Mouse (Mus musculus) neural tube, embryonic 15.5 days (tissue): ENCODE measurements around the gene Gnpat. TPM values are rescaled to one million over a fixed set of nuclear protein-coding genes. Genes with fewer than 3 reads are reported as not detected.

ENCODE experiments used
- ATAC-seq: fragments of 200-750 bp; cut with Nextera tagmentation; 2 replicates; pipeline ENCODE4 v1.8.0; 2017; ENCODE audit warnings: mild to moderate bottlenecking, moderate TSS enrichment, moderate library complexity; ENCODE audit not compliant: low FRiP score
- H3K27ac ChIP-seq: fragments of 300-500 bp; sonication (generic); replicated peaks from 2 replicates; pipeline ENCODE4 v1.5.1; 2015; ENCODE audit warnings: mild to moderate bottlenecking, inconsistent platforms
- H3K27me3 ChIP-seq: fragments of 300-500 bp; sonication (generic); replicated peaks from 2 replicates; pipeline ENCODE4 v1.6.1; 2015; ENCODE audit warnings: inconsistent platforms
- H3K36me3 ChIP-seq: fragments of 300-500 bp; sonication (generic); 2 replicates; pipeline ENCODE4 v1.6.1; 2015; ENCODE audit warnings: inconsistent platforms
- H3K4me1 ChIP-seq: fragments of 300-500 bp; sonication (generic); 2 replicates; pipeline ENCODE4 v1.6.1; 2015; ENCODE audit warnings: inconsistent platforms
- H3K4me2 ChIP-seq: fragments of 300-500 bp; sonication (generic); 2 replicates; pipeline ENCODE4 v1.6.1; 2015; ENCODE audit warnings: inconsistent platforms, mild to moderate bottlenecking, moderate library complexity
- H3K4me3 ChIP-seq: fragments of 300-500 bp; sonication (generic); replicated peaks from 2 replicates; pipeline ENCODE4 v1.5.1; 2015; ENCODE audit warnings: mild to moderate bottlenecking, inconsistent platforms
- H3K9ac ChIP-seq: fragments of 300-500 bp; sonication (generic); replicated peaks from 2 replicates; pipeline ENCODE4 v1.6.1; 2015; ENCODE audit warnings: mild to moderate bottlenecking, inconsistent platforms
- H3K9me3 ChIP-seq: fragments of 300-500 bp; sonication (generic); replicated peaks from 2 replicates; pipeline ENCODE4 v1.6.1; 2016; ENCODE audit warnings: inconsistent platforms
- WGBS: fragments of 180-500 bp; shearing (Covaris S2); methylation state at CpG from one replicate; pipeline ENCODE4 v1.1.7; 2015; ENCODE audit warnings: mixed read lengths; 5-methylcytosine and 5-hydroxymethylcytosine counted together
- polyA plus RNA-seq: library from polyadenylated mRNA; unstranded; fragments of >200 nt; fragmentation: Nextera tagmentation; extraction: Ambion mirVana; gene quantifications from 2 replicates; pipeline ENCODE4 v1.2.1, GENCODE M21; 2015

Gene Gnpat
- 67.3 and 77.7 TPM in 2 replicates for polyA plus RNA-seq

GRCm38 (mm10) chr8:124862321-124863162 is at the start of gene Gnpat, which contains the start of gene 2810004N23Rik:
Gene Gnpat, plus strand, starts transcription at chr8:124863033.
Gene 2810004N23Rik, minus strand, starts transcription at chr8:124863120.
- Histone ChIP-seq H3K9me3 (no peaks in the 10 kb centered on the region), H3K4me1 (peaks cover 27% of the 10 kb centered on the region), H3K4me2 (peak within 1 kb of the TSS; percentile 79), H3K36me3 (peaks cover 33% of the 10 kb centered on the region), H3K27me3 (no peaks in the 10 kb centered on the region), H3K4me3 (peak within 1 kb of the TSS; percentile 83), H3K27ac (peak within 1 kb of the TSS; percentile 94), H3K9ac (peak within 1 kb of the TSS; percentile 93)
- WGBS, result 1% methylated on average over 55 of the region's 55 CpGs
- ATAC-seq, result peak; percentile 98

GRCm38 (mm10) chr8:124813326-124813725 is 49.5 kb upstream of the Gnpat start:
- Histone ChIP-seq H3K36me3 (peaks cover 29% of the 10 kb centered on the region), H3K4me2 (no peak overlapping the region), H3K4me1 (peaks cover 17% of the 10 kb centered on the region), H3K4me3 (no peak overlapping the region), H3K9ac (no peak overlapping the region), H3K9me3 (no peaks in the 10 kb centered on the region), H3K27ac (no peak overlapping the region), H3K27me3 (no peaks in the 10 kb centered on the region)
- 96% methylated on average over 4 of the region's 4 CpGs for WGBS
- ATAC-seq, result no peak

- peaks cover 5% of the 10 kb centered on the region for H3K4me1 ChIP-seq
- 92% methylated on average over 12 of the region's 12 CpGs for WGBS
- no peak overlapping the region for H3K9ac ChIP-seq
- H3K4me3 ChIP-seq, result no peak overlapping the region
- no peaks in the 10 kb centered on the region for H3K27me3 ChIP-seq
- H3K36me3 ChIP-seq, result peaks cover 49% of the 10 kb centered on the region
- no peak for ATAC-seq
- H3K4me2 ChIP-seq, result no peak overlapping the region
- H3K27ac ChIP-seq, result no peak overlapping the region
- H3K9me3 ChIP-seq, result no peaks in the 10 kb centered on the region
These were observed 47.0 kb upstream of the Gnpat start for GRCm38 (mm10) chr8:124815870-124816269.

GRCm38 (mm10) chr8:124816866-124817265 is 46.0 kb upstream of the Gnpat start:
- Histone ChIP-seq H3K4me2 (no peak overlapping the region), H3K9me3 (no peaks in the 10 kb centered on the region), H3K36me3 (peaks cover 52% of the 10 kb centered on the region), H3K4me3 (no peak overlapping the region), H3K27ac (no peak overlapping the region), H3K4me1 (no peaks in the 10 kb centered on the region), H3K27me3 (no peaks in the 10 kb centered on the region), H3K9ac (no peak overlapping the region)
- WGBS, result 91% methylated on average over 11 of the region's 11 CpGs
- ATAC-seq, result no peak

- Histone ChIP-seq H3K4me3 (no peak overlapping the region), H3K36me3 (peaks cover 57% of the 10 kb centered on the region), H3K27me3 (no peaks in the 10 kb centered on the region), H3K9me3 (no peaks in the 10 kb centered on the region), H3K27ac (no peak overlapping the region), H3K9ac (no peak overlapping the region), H3K4me2 (no peak overlapping the region), H3K4me1 (no peaks in the 10 kb centered on the region)
- 91% methylated on average over 3 of the region's 3 CpGs for WGBS
- ATAC-seq, result no peak
These were observed 45.5 kb upstream of the Gnpat start for GRCm38 (mm10) chr8:124817361-124817760.

GRCm38 (mm10) chr8:124819612-124820115 is 43.2 kb upstream of the Gnpat start:
- Histone ChIP-seq H3K27ac (no peak overlapping the region), H3K9me3 (no peaks in the 10 kb centered on the region), H3K9ac (no peak overlapping the region), H3K27me3 (no peaks in the 10 kb centered on the region), H3K4me2 (no peak overlapping the region), H3K4me3 (no peak overlapping the region), H3K36me3 (peaks cover 78% of the 10 kb centered on the region), H3K4me1 (no peaks in the 10 kb centered on the region)
- 79% methylated on average over 6 of the region's 6 CpGs for WGBS
- ATAC-seq, result no peak

- Histone ChIP-seq H3K9me3 (no peaks in the 10 kb centered on the region), H3K9ac (no peak overlapping the region), H3K27me3 (no peaks in the 10 kb centered on the region), H3K4me3 (no peak overlapping the region), H3K36me3 (peaks cover 78% of the 10 kb centered on the region), H3K27ac (no peak overlapping the region), H3K4me1 (no peaks in the 10 kb centered on the region), H3K4me2 (no peak overlapping the region)
- WGBS, result 77% methylated on average over 11 of the region's 11 CpGs
- ATAC-seq, result no peak
These were observed 42.7 kb upstream of the Gnpat start for GRCm38 (mm10) chr8:124820125-124820524.

- WGBS, result 76% methylated on average over 6 of the region's 6 CpGs
- H3K4me3 ChIP-seq, result no peak overlapping the region
- H3K4me2 ChIP-seq, result no peak overlapping the region
- no peak overlapping the region for H3K27ac ChIP-seq
- no peak overlapping the region for H3K9ac ChIP-seq
- peaks cover 5% of the 10 kb centered on the region; the same call in 1 of the 2 replicates for H3K4me1 ChIP-seq
- no peaks in the 10 kb centered on the region for H3K27me3 ChIP-seq
- H3K9me3 ChIP-seq, result no peaks in the 10 kb centered on the region
- ATAC-seq, result no peak
- H3K36me3 ChIP-seq, result peaks cover 72% of the 10 kb centered on the region
These were observed 39.3 kb upstream of the Gnpat start for GRCm38 (mm10) chr8:124823497-124823896.

- H3K4me1 ChIP-seq, result peaks cover 5% of the 10 kb centered on the region; the same call in 1 of the 2 replicates
- H3K36me3 ChIP-seq, result peaks cover 78% of the 10 kb centered on the region
- no peak for ATAC-seq
- no peak overlapping the region for H3K4me2 ChIP-seq
- 26% methylated on average over 7 of the region's 7 CpGs for WGBS
- no peaks in the 10 kb centered on the region for H3K9me3 ChIP-seq
- H3K27ac ChIP-seq, result no peak overlapping the region
- no peak overlapping the region for H3K4me3 ChIP-seq
- H3K9ac ChIP-seq, result no peak overlapping the region
- H3K27me3 ChIP-seq, result no peaks in the 10 kb centered on the region
These were observed 36.2 kb upstream of the Gnpat start for GRCm38 (mm10) chr8:124826658-124827057.

GRCm38 (mm10) chr8:124827387-124827786 is 35.4 kb upstream of the Gnpat start:
- H3K4me2 ChIP-seq, result no peak overlapping the region
- no peak for ATAC-seq
- H3K36me3 ChIP-seq, result peaks cover 73% of the 10 kb centered on the region
- no peaks in the 10 kb centered on the region for H3K27me3 ChIP-seq
- H3K27ac ChIP-seq, result no peak overlapping the region
- no peak overlapping the region for H3K4me3 ChIP-seq
- 3% methylated on average over 5 of the region's 5 CpGs for WGBS
- no peak overlapping the region for H3K9ac ChIP-seq
- H3K4me1 ChIP-seq, result peaks cover 5% of the 10 kb centered on the region; the same call in 1 of the 2 replicates
- H3K9me3 ChIP-seq, result no peaks in the 10 kb centered on the region

- WGBS, result 78% methylated on average over 24 of the region's 24 CpGs
- no peaks in the 10 kb centered on the region for H3K27me3 ChIP-seq
- ATAC-seq, result no peak
- H3K36me3 ChIP-seq, result peaks cover 61% of the 10 kb centered on the region
- H3K27ac ChIP-seq, result no peak overlapping the region
- H3K4me1 ChIP-seq, result peaks cover 7% of the 10 kb centered on the region; the same call in 1 of the 2 replicates
- H3K9me3 ChIP-seq, result no peaks in the 10 kb centered on the region
- H3K4me2 ChIP-seq, result no peak overlapping the region
- H3K4me3 ChIP-seq, result no peak overlapping the region
- no peak overlapping the region for H3K9ac ChIP-seq
These were observed 34.1 kb upstream of the Gnpat start for GRCm38 (mm10) chr8:124828561-124829240.
